Mouse (Mus musculus) stomach, postnatal 0 days (tissue): ENCODE data around the gene Ramp1.

ENCODE experiments used
- CTCF ChIP-seq: IDR thresholded peaks from 2 replicates; pipeline ENCODE4 v1.5.1; 2016; ENCODE audit warnings: antibody characterized with exemption, low read depth, mild to moderate bottlenecking, moderate library complexity
- EP300 ChIP-seq: optimal IDR thresholded peaks from 2 replicates; pipeline ENCODE3; 2016; ENCODE audit warnings: antibody characterized with exemption

DNA sequence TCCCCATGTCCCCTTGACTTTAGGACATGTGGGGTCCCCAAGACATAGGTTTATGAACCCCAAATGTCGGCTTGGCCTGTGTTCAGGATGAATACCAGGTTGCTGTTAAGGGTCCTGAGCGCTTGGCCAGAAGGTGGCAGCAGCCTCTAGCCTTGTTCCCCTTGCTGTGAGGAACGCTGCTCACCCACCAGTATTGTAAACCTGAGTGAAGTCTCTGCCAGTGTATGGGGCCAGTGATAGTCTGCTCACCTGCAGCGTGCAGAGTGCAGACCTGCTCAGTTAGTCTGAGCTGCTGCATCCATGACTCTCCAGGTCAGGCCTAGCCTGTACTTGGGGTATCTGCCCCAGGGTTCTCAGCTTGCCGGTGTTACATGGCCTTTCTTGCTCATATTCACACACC, 536 bp upstream of the Ramp1 start:
- TF ChIP-seq CTCF (peak; percentile 94), EP300 (no peak)
